Mouse (Mus musculus) kidney, adult 2 months (tissue): ENCODE data around the gene Atp6v1e1. TPM values are rescaled to one million over a fixed set of nuclear protein-coding genes. Genes with fewer than 3 reads are reported as not detected.
A peak's percentile ranks its signal among the peaks of the same experiment; 100 is the strongest.

Experiments used
- DNase-seq: peaks from one replicate; pipeline ENCODE4 v3.0.0; 2021
- H3K27ac ChIP-seq: fragments of 200-500 bp; 2 replicates; pipeline ENCODE4 v1.5.1; 2012; ENCODE audit warnings: low read depth, low read length, control low read depth, inconsistent platforms; ENCODE audit not compliant: insufficient read depth
- H3K27me3 ChIP-seq: fragments of 200-500 bp; replicated peaks from 2 replicates; pipeline ENCODE4 v1.6.1; 2012; ENCODE audit warnings: mild to moderate bottlenecking, moderate library complexity, low read length, inconsistent platforms; ENCODE audit not compliant: control insufficient read depth, insufficient read depth
- H3K36me3 ChIP-seq: fragments of 200-500 bp; 2 replicates; pipeline ENCODE4 v1.6.1; 2012; ENCODE audit warnings: mild to moderate bottlenecking, moderate library complexity, low read length, inconsistent platforms; ENCODE audit not compliant: control insufficient read depth, insufficient read depth
- H3K4me1 ChIP-seq: fragments of 200-500 bp; 2 replicates; pipeline ENCODE4 v1.6.1; 2011; ENCODE audit warnings: low read length; ENCODE audit not compliant: control insufficient read depth, insufficient read depth
- H3K4me3 ChIP-seq: fragments of 200-500 bp; 2 replicates; pipeline ENCODE4 v1.5.1; 2011; ENCODE audit warnings: mild to moderate bottlenecking, low read depth, low read length, control low read depth; ENCODE audit not compliant: insufficient read depth
- CTCF ChIP-seq: fragments of 200-500 bp; conservative IDR thresholded peaks from 2 replicates; pipeline ENCODE4 v1.5.1; 2011; ENCODE audit warnings: low read depth, mild to moderate bottlenecking, control low read depth, low read length, moderate library complexity, mixed read lengths; ENCODE audit not compliant: insufficient read depth, insufficient read length
- POLR2A ChIP-seq: fragments of 200-500 bp; IDR thresholded peaks from one replicate; pipeline ENCODE4 v1.6.1; 2011; ENCODE audit warnings: low read depth, low read length, control low read depth
- WGBS: fragments of 180-500 bp; shearing (Covaris S2); methylation state at CpG from one replicate; pipeline ENCODE4 v1.1.7; 2018; 5-methylcytosine and 5-hydroxymethylcytosine counted together
- polyA plus RNA-seq: library from polyadenylated mRNA; depleted of rRNA; stranded (reverse); fragments of >200 nt; gene quantifications from 2 replicates; pipeline ENCODE4 v1.2.3, GENCODE M21; 2012

Atp6v1e1 gene
- polyA plus RNA-seq, 1 experiment: 418 TPM

DNA sequence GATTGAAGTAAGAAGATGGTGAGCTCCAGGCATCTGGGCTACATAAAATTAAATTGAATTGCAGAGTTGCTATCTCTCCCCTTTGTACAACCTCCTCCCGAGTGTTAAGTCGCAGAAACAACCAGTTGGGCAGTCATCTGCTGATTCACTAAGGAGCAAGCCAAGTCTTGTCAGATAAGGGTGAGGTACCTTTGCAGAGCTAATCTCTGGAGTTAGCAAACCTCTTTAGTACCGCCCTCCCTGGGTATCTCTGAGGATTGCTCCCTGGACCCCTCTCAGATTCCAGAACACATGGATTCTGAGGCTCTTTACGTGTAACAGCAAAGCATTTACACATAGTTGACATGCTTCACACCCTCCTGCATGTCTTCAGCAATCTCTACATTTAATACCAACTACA lies 9.5 kb upstream of the Atp6v1e1 start:
- TF ChIP-seq CTCF: no peak
- TF ChIP-seq POLR2A: no peak
- no peaks in the 10 kb centered on the region for H3K4me1 ChIP-seq
- no peak for DNase-seq
- WGBS: 84% methylated on average over 4 of the region's 4 CpGs
- no peaks in the 10 kb centered on the region for H3K36me3 ChIP-seq
- no peaks in the 10 kb centered on the region for H3K27me3 ChIP-seq
- H3K4me3 ChIP-seq: no peak overlapping the region
- no peak overlapping the region for H3K27ac ChIP-seq

DNA sequence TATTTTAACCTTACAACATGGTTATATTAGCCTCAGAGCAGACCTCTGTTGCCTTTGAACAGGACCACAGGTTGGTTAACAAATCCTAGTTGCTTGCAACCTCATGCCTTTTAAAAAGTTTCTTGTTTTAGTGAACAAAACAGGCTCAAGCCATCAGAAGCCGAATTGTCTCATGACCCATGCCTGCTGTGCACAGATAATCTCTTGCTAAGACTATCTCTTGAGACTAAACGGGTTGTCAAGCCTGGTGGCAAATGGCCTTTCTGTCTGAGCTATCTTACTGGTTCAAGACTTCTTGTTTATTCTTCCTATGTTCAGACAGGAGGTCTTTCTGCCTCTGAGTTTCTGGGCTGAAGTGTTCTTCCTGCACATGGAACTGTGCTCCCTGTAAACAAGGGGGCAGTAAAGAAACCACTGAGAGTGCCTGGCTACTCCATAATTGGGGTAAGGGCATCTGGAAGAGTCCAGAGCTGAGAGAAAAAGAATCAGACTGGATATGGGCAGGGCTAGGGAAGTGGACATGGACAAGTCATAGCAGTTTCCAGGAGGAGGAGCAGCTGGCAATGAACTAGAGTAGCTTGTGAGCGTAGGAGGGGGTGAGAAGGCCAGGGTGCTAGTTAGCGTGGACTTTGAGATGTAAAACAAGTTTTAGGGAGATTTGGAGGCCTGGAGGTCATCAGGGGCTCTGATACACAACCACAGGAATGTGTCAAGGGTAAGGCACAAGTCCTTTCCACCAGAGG lies 8.4 kb upstream of the Atp6v1e1 start:
- no peak overlapping the region for H3K27ac ChIP-seq
- no peaks in the 10 kb centered on the region for H3K4me1 ChIP-seq
- 74% methylated on average over 4 of the region's 4 CpGs for WGBS
- DNase-seq: no peak
- no peaks in the 10 kb centered on the region for H3K27me3 ChIP-seq
- H3K36me3 ChIP-seq: no peaks in the 10 kb centered on the region
- TF ChIP-seq POLR2A: no peak
- no peak for TF ChIP-seq CTCF
- no peak overlapping the region for H3K4me3 ChIP-seq

DNA sequence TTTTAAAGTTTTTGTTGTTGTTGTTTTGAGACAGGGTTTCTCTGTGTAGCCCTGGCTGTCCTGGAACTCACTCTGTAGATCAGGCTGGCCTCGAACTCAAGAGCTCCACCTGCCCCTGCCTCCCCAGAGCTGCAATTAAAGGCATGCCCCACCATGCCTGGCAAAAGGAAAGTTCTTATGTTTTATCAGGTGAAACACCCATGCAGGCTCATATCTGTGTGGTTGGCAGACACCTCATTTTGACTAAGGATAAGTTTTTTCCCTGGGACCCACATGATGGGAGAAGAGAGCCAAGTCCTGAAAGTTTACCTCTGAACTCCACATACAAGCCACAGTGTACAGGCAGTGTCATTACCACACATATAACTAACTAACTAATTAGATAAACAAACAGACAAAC lies 7.5 kb upstream of the Atp6v1e1 start:
- 69% methylated on average over 1 of the region's 1 CpGs for WGBS
- TF ChIP-seq POLR2A (no peak), CTCF (no peak)
- Histone ChIP-seq H3K27ac (no peak overlapping the region), H3K4me3 (no peak overlapping the region), H3K27me3 (no peaks in the 10 kb centered on the region), H3K4me1 (no peaks in the 10 kb centered on the region), H3K36me3 (no peaks in the 10 kb centered on the region)
- DNase-seq: no peak

DNA sequence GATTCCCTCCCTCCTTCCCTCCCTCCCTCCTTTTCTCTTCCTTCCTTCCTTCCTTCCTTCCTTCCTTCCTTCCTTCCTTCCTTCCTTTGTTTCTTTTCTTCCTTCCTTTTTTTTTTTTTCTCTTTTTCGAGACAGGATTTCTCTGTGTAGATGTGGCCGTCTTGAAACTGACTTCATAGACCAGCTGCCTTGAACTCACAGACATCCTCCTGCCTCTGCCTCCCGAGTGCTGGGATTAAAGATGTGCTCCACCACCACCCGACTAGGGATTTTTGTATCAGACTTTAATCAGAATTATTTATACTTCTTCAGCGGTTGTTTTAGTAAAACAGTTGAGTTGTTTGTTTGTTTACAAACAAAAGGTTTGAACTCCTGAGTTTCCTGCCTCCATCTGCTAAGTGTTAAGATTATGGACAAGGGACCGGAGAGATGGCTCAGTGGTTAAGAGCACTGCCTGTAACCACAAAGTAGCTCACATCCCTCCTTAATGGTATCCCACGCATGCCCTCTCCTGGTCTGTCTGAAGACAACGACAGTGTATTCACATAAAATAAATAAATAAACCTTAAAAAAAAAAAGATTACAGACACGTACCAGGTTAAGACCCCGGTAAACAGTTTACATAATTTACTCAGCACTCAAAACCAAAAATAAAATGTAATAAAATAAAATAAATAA lies 483 bp upstream of the Atp6v1e1 start:
- no peak for TF ChIP-seq POLR2A
- peak; percentile 19; the same call in 1 of the 2 replicates for TF ChIP-seq CTCF
- Histone ChIP-seq H3K4me1 (no peaks in the 10 kb centered on the region), H3K27ac (peak overlapping the region; percentile 84), H3K27me3 (no peaks in the 10 kb centered on the region), H3K36me3 (peaks cover under 1% of the 10 kb centered on the region; the same call in 1 of the 2 replicates), H3K4me3 (no peak overlapping the region)
- peak; percentile 52 for DNase-seq
- 52% methylated on average over 10 of the region's 10 CpGs for WGBS

DNA sequence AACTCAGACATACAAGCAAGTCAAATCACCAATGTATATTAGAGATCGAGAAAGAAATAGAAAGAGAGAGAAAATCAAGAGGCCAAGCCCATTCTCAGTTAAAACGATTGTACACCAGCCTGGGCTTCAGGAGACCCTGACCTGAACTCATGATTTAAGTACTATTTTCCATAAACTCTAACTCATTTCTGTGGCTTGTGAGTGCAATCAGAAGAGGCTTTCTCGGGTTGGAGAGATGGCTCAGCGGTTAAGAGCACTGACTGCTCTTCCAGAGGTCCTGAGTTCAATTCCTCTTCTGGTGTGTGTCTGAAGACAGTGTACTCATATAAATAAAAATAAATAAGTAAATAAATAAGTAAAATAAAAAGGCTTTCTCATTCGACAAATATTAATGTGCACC lies 878 bp downstream of the Atp6v1e1 start:
- peak overlapping the region; percentile 72 for H3K4me3 ChIP-seq
- H3K36me3 ChIP-seq: peaks cover 7% of the 10 kb centered on the region
- no peak for DNase-seq
- 22% methylated on average over 5 of the region's 5 CpGs for WGBS
- no peak overlapping the region for H3K27ac ChIP-seq
- TF ChIP-seq CTCF: no peak
- no peak for TF ChIP-seq POLR2A
- no peaks in the 10 kb centered on the region for H3K4me1 ChIP-seq
- H3K27me3 ChIP-seq: no peaks in the 10 kb centered on the region

DNA sequence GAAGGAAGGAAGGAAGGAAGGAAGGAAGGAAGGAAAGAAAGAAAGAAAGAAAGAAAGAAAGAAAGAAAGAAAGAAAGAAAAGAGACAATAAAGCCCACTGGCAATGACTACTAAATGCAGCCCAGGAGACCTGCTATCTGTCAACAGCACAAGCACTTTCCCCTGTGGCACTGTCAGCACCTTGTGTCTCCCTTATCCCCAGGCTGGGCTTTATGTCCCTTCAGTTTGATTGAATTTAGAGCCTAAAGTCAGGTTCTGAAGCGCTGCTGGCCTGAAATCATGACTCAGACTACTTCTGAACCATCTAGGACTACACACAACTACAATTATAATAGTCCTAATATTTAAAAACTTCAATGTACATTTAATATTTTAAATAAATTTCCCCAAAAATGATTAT lies 1.7 kb downstream of the Atp6v1e1 start:
- no peak overlapping the region for H3K27ac ChIP-seq
- TF ChIP-seq POLR2A: no peak
- TF ChIP-seq CTCF: no peak
- DNase-seq: no peak
- H3K4me3 ChIP-seq: peak overlapping the region; percentile 18; the same call in 1 of the 2 replicates
- WGBS: 89% methylated on average over 1 of the region's 1 CpGs
- H3K27me3 ChIP-seq: no peaks in the 10 kb centered on the region
- peaks cover 7% of the 10 kb centered on the region for H3K36me3 ChIP-seq
- H3K4me1 ChIP-seq: no peaks in the 10 kb centered on the region

DNA sequence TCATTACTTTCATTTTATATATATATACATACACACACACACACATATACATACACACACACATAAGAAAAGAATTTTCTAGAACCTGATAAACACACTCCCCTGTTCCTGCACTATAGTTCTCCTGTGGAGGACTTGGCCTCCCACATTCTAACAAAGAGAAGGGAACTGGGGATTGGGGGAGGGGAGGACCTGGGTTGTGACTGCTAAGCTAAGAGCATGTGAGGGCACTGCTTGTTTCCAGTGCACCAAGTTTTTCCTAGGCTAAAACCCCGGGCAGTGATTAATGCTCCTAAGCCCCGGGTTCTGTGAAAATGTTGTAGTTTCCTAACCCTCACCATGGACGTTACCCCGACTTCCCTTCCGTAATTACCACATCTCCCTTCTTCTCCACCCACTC lies 2.4 kb downstream of the Atp6v1e1 start:
- peaks cover 7% of the 10 kb centered on the region for H3K36me3 ChIP-seq
- TF ChIP-seq POLR2A (no peak), CTCF (no peak)
- no peaks in the 10 kb centered on the region for H3K4me1 ChIP-seq
- WGBS: 54% methylated on average over 5 of the region's 5 CpGs
- no peaks in the 10 kb centered on the region for H3K27me3 ChIP-seq
- H3K4me3 ChIP-seq: no peak overlapping the region
- peak; percentile 48 for DNase-seq
- H3K27ac ChIP-seq: peak overlapping the region; percentile 80; the same call in 1 of the 2 replicates
